Mouse (Mus musculus) liver, adult (tissue): Measurements from ENCODE around the gene Slc6a18.

Source experiments
- GATA4 ChIP-seq: IDR thresholded peaks from 2 replicates; pipeline ENCODE4 v1.6.1; 2014; ENCODE audit warnings: mild to moderate bottlenecking, low read length; ENCODE audit not compliant: insufficient replicate concordance

Gene Slc6a18

DNA sequence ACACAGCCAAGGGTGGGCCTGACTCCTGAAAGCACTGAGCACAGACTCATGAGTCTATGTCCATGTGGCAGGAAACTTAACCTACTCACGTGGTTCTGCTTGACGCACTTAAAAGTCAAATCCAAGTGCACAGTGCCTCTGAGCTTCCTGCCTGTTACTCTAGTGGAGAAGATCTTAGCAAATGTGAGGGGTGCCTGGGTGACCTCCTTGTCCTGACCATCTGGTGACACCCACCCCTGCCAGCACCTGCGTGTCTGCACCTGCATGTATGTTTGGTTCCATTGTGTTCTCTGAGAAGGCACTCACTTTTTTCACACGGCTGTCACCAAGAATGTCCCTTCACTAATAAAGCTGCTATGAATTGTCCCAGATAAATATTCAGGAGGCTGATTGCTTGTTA lies 36.5 kb downstream of the Slc6a18 start:
- TF ChIP-seq GATA4: no peak

DNA sequence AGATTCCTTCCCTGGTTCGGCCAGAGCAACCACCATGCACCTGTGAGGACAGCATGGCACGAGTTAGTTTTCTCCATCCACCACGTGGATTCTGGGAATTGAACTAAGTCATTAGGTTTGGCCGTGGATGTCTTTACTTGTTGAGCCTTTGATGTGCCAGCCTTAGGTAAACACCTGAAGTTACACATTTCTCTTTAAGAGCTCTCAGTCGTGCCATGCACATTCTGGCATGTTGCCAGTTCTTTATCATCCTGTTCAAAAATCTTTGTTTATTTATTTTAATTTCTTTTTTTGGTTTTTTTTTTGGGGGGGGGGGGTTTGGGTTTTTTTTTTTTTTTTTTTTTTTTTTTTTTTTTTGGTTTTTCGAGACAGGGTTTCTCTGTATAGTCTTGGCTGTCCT lies 40.0 kb downstream of the Slc6a18 start:
- TF ChIP-seq GATA4: no peak

DNA sequence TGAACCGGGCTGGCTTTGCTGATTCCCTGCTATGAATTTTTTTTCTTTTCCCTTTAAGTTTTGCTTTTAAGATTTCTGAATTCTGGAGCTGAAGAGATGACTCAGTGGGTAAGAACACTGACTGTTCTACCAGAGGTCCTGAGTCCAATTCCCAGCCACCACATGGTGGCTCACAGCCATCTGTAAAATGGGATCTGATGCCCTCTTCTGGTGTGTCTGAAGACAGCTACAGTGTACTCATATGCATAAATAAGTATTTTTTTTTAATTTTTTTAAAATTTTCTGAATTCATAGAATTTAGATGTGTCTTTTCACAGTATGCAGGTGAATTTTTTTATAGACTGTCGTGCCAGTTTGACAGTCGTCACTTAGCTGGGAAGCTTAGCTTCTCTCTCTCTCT lies 46.0 kb downstream of the Slc6a18 start:
- TF ChIP-seq GATA4: no peak

DNA sequence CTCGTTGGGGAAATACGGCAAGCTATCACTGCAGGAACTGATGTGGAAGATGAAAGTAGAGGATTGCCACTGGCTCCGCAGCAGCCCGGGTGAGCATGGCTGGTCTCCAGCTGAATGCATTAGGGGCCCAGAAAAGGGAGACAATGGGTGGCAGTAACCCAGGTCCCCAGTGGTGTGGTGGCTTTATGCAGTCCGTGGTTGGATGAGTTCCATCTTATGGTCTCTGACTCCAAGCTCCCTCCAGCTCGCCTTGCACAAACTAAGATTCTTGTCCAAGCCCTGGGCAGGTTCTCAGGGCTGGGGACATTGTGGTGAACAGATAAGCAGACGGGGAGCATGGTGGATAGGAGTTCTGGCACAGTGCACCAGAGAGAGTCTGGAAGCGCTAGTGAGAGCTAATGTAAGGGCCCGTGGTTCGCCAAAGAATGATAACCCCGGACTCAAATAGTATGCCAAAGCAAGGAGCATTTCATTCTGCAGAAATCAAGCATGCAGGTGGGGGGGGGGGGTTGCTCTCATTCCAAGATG lies 49.2 kb downstream of the Slc6a18 start:
- no peak for TF ChIP-seq GATA4

DNA sequence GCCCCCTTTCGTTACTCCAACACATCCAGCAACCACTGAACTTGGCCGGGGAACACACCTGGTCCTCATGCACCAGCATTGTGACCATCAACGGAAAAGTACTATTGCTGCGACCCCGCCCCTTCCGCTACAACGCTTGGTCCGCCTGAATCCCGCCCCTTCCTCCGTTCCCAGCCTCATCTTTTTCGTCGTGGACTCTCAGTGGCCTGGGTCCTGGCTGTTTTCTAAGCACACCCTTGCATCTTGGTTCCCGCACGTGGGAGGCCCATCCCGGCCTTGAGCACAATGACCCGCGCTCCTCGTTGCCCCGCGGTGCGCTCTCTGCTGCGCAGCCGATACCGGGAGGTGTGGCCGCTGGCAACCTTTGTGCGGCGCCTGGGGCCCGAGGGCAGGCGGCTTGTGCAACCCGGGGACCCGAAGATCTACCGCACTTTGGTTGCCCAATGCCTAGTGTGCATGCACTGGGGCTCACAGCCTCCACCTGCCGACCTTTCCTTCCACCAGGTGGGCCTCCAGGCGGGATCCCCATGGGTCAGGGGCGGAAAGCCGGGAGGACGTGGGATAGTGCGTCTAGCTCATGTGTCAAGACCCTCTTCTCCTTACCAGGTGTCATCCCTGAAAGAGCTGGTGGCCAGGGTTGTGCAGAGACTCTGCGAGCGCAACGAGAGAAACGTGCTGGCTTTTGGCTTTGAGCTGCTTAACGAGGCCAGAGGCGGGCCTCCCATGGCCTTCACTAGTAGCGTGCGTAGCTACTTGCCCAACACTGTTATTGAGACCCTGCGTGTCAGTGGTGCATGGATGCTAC lies 50.9 kb downstream of the Slc6a18 start, which contains the start of gene Tert:
TSS of gene Tert (plus strand) at position 167 of the 805 bp plus-strand sequence.
- TF ChIP-seq GATA4: no peak

DNA sequence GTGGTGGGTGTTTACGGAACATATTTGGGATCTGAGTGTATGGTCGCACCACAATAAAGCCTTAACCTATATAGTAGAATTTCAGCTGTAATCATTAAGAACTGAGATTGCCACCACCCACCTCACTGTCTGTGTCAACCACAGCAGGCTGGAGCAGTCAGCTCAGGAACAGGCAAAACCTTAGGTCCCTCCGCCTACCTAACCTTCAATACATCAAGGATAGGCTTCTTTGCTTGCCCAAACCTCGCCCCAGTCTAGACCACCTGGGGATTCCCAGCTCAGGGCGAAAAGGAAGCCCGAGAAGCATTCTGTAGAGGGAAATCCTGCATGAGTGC lies 51.4 kb downstream of the Slc6a18 start:
- TF ChIP-seq GATA4: no peak

DNA sequence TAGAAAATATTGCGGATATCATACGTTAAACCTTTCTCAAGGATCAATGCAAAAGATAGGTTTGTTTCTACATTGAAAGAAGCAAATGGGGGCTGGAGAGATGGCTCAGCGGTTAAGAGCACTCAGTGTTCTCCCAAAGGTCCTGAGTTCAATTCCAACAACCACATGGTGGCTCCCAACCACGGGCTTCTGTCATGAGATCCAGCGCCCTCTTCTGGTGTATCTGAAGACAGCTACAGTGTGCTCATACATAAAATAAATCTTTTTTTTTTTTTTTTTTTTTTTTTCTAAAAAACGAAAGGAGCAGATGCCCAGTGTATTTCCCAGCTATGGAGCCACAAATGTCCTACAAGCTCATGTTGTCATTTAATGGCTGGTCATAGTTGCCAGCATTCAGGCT lies 57.2 kb downstream of the Slc6a18 start:
- no peak for TF ChIP-seq GATA4

DNA sequence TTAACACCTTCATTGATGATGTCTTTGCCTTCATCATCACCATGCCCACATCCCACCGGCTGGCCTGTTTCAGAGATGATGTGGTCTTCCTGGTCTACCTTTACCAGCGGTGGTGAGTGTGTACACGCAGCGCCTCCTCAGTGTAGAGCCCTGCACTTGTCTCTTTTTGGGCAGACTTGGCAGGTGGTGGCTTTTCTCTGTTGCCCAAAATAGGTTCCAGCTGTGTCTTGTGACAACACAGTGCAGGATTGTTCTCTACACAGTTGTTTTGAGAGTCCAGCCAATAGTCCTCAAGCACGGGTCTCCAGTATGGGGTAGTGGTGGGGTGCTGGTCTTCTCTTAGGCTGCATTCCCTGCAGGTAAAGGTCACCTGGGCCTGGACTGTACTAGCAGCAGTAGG lies 59.4 kb downstream of the Slc6a18 start:
- TF ChIP-seq GATA4: no peak
